Mouse (Mus musculus) C2C12 (cell line): ENCODE data around the gene Zfp982.
"Not testable (repeated sequence)": the region's sequence is repeated elsewhere in the genome, so short reads cannot be mapped to it uniquely, and the experiment has no call there.

Source experiments
- CTCF ChIP-seq: IDR thresholded peaks from one replicate; pipeline ENCODE4 v1.5.1; 2011; ENCODE audit not compliant: control insufficient read depth, insufficient read depth, insufficient read length
- MAX ChIP-seq: IDR thresholded peaks from one replicate; pipeline ENCODE4 v1.6.1; 2011; ENCODE audit warnings: mild to moderate bottlenecking, control low read depth

- not testable (repeated sequence) for TF ChIP-seq CTCF, MAX
These were observed 65.8 kb downstream of the Zfp982 start for GRCm38 (mm10) chr4:147558011-147558410.
